Mouse (Mus musculus) monocyte, adult 5-6 weeks (primary cell): ENCODE data around the gene Gm10778. TPM values are rescaled to one million over a fixed set of nuclear protein-coding genes. Genes with fewer than 3 reads are reported as not detected.
"Not testable (repeated sequence)": the region's sequence is repeated elsewhere in the genome, so short reads cannot be mapped to it uniquely, and the experiment has no call there.

Experiments
- ATAC-seq: fragments of 153-309, 156-312 bp; replicated peaks from 2 replicates; pipeline ENCODE4 v1.8.0; 2017; ENCODE audit warnings: mild to moderate bottlenecking; ENCODE audit not compliant: low TSS enrichment, insufficient number of reproducible peaks, severe bottlenecking, poor library complexity, low FRiP score
- total RNA-seq: library from RNA; stranded (forward); fragments of 200-1000, 200-491, 200-594 nt; gene quantifications from 3 replicates; pipeline ENCODE4 v1.2.3, GENCODE M21; 2017

Gm10778 gene
- total RNA-seq, 1 experiment from 2014 or later = 4.2 TPM

GRCm38 (mm10) chr10:81626994-81627835 is 21.6 kb upstream of the Gm10778 start, which contains the start of gene Sirt6:
TSS of gene Sirt6 (minus strand) at chr10:81627797.
- ATAC-seq = peak; percentile 75

- ATAC-seq = no peak
Measured at GRCm38 (mm10) chr10:81627836-81628220, 21.0 kb upstream of the Gm10778 start.

GRCm38 (mm10) chr10:81628390-81628789 is 20.5 kb upstream of the Gm10778 start, which contains the start of gene Ankrd24:
TSS of gene Ankrd24 (plus strand) at chr10:81628540.
- no peak for ATAC-seq

GRCm38 (mm10) chr10:81633253-81634099 is 15.4 kb upstream of the Gm10778 start:
- ATAC-seq = peak; percentile 79

- no peak for ATAC-seq
Measured at GRCm38 (mm10) chr10:81636338-81636737, 12.5 kb upstream of the Gm10778 start.

GRCm38 (mm10) chr10:81638101-81638500 is 10.8 kb upstream of the Gm10778 start:
- ATAC-seq = no peak

- not testable (repeated sequence) for ATAC-seq
Measured at GRCm38 (mm10) chr10:81640825-81641224, 8.0 kb upstream of the Gm10778 start.

- ATAC-seq = no peak
Measured at GRCm38 (mm10) chr10:81641566-81641965, 7.3 kb upstream of the Gm10778 start.

GRCm38 (mm10) chr10:81641978-81642647 is 6.7 kb upstream of the Gm10778 start:
- no peak for ATAC-seq

- ATAC-seq = no peak
Measured at GRCm38 (mm10) chr10:81642648-81643448, 6.0 kb upstream of the Gm10778 start.

- peak; percentile 32 for ATAC-seq
Measured at GRCm38 (mm10) chr10:81643449-81644055, 5.3 kb upstream of the Gm10778 start.

GRCm38 (mm10) chr10:81644162-81644561 is 4.7 kb upstream of the Gm10778 start:
- ATAC-seq = no peak

- ATAC-seq = no peak
Measured at GRCm38 (mm10) chr10:81644716-81645115, 4.1 kb upstream of the Gm10778 start.

GRCm38 (mm10) chr10:81645391-81645790 is 3.5 kb upstream of the Gm10778 start:
- no peak for ATAC-seq

- no peak for ATAC-seq
Measured at GRCm38 (mm10) chr10:81646015-81646555, 2.8 kb upstream of the Gm10778 start.

- ATAC-seq = no peak
Measured at GRCm38 (mm10) chr10:81655178-81655577, 6.3 kb downstream of the Gm10778 start.

GRCm38 (mm10) chr10:81656174-81656573 is 7.3 kb downstream of the Gm10778 start:
- ATAC-seq = no peak

GRCm38 (mm10) chr10:81687114-81687513 is 38.3 kb downstream of the Gm10778 start:
- ATAC-seq = not testable (repeated sequence)
